Mouse (Mus musculus): ENCODE measurements at regions not wholly inside any gene's neighbourhood (a gene's known extent, or its start where the extent isn't known, plus 50 kb on each side); places are given as distances from the start of the nearest gene placed in this dataset.

DNA sequence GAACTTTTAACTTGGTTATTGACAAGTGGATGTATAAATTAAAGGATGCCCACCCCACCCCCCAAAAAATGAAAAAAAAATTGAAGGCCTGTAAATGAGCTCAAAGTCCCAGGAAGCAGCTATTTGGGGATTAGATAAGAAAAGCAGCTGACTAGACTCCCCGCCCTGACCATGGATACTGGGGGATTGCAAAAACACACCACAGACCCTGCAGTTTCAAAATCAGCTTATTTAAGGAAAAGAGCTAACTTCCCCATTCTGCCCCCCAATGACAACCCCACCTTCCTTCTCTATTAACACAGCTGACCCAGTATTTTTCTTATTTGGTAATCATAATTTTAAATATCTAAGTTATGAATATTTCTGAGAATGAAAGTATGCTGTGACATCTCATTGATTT is 87.0 kb upstream of the Lyplal1 start:
- TF ChIP-seq CTCF (IDR thresholded peaks at IDR 0.05; ENCODE audit: low read depth) (no peak), EP300 (optimal IDR thresholded peaks at IDR 0.05) (no peak)
- Histone ChIP-seq H3K4me2 (replicated peaks; ENCODE audit: low read depth) (no peak overlapping the region), H3K36me3 (ENCODE audit: control insufficient read depth, insufficient read depth, low read length) (no peaks in the 10 kb centered on the region), H3K4me3 (ENCODE audit: low read depth, low read length) (no peak overlapping the region), H3K9ac (ENCODE audit: low read length) (no peak overlapping the region), H3K9me3 (ENCODE audit: control insufficient read depth, low read length) (no peaks in the 10 kb centered on the region), H3K27ac (replicated peaks) (no peak overlapping the region), H3K27me3 (ENCODE audit: control insufficient read depth, insufficient read depth, low read length) (no peaks in the 10 kb centered on the region), H3K4me1 (replicated peaks; ENCODE audit: control insufficient read depth, insufficient read depth) (no peaks in the 10 kb centered on the region)
- ATAC-seq (ENCODE audit: low FRiP score, low TSS enrichment) (no peak), DNase-seq (ENCODE audit: low spot score) (no peak)
- WGBS = 69% methylated on average over 1 of the region's 1 CpGs

GRCm38 (mm10) chr1:186202536-186202935 is 85.4 kb upstream of the Lyplal1 start:
- no peaks in the 10 kb centered on the region for H3K4me1 ChIP-seq (replicated peaks; ENCODE audit: control insufficient read depth, insufficient read depth)
- no peak overlapping the region for H3K4me2 ChIP-seq (replicated peaks; ENCODE audit: low read depth)
- H3K36me3 ChIP-seq (ENCODE audit: control insufficient read depth, insufficient read depth, low read length) = no peaks in the 10 kb centered on the region
- no peaks in the 10 kb centered on the region for H3K9me3 ChIP-seq (ENCODE audit: control insufficient read depth, low read length)
- no peak overlapping the region for H3K9ac ChIP-seq (ENCODE audit: low read length)
- ATAC-seq (ENCODE audit: low FRiP score, low TSS enrichment) (no peak), DNase-seq (ENCODE audit: low spot score) (no peak)
- H3K27me3 ChIP-seq (ENCODE audit: control insufficient read depth, insufficient read depth, low read length) = no peaks in the 10 kb centered on the region
- TF ChIP-seq CTCF (IDR thresholded peaks at IDR 0.05; ENCODE audit: low read depth) = no peak
- TF ChIP-seq EP300 (optimal IDR thresholded peaks at IDR 0.05) = no peak
- no peak overlapping the region for H3K4me3 ChIP-seq (ENCODE audit: low read depth, low read length)
- H3K27ac ChIP-seq (replicated peaks) = no peak overlapping the region

- WGBS = 62% methylated on average over 1 of the region's 1 CpGs
- H3K9me3 ChIP-seq (ENCODE audit: control insufficient read depth, low read length) = no peaks in the 10 kb centered on the region
- H3K27me3 ChIP-seq (ENCODE audit: control insufficient read depth, insufficient read depth, low read length) = no peaks in the 10 kb centered on the region
- no peak overlapping the region for H3K4me2 ChIP-seq (replicated peaks; ENCODE audit: low read depth)
- no peaks in the 10 kb centered on the region for H3K4me1 ChIP-seq (replicated peaks; ENCODE audit: control insufficient read depth, insufficient read depth)
- H3K9ac ChIP-seq (ENCODE audit: low read length) = no peak overlapping the region
- H3K4me3 ChIP-seq (ENCODE audit: low read depth, low read length) = no peak overlapping the region
- ATAC-seq (ENCODE audit: low FRiP score, low TSS enrichment) (no peak), DNase-seq (ENCODE audit: low spot score) (no peak)
- no peak overlapping the region for H3K27ac ChIP-seq (replicated peaks)
- no peak for TF ChIP-seq CTCF (IDR thresholded peaks at IDR 0.05; ENCODE audit: low read depth)
- no peak for TF ChIP-seq EP300 (optimal IDR thresholded peaks at IDR 0.05)
- H3K36me3 ChIP-seq (ENCODE audit: control insufficient read depth, insufficient read depth, low read length) = no peaks in the 10 kb centered on the region
These were observed 81.3 kb upstream of the Lyplal1 start for GRCm38 (mm10) chr1:186198391-186198790.

DNA sequence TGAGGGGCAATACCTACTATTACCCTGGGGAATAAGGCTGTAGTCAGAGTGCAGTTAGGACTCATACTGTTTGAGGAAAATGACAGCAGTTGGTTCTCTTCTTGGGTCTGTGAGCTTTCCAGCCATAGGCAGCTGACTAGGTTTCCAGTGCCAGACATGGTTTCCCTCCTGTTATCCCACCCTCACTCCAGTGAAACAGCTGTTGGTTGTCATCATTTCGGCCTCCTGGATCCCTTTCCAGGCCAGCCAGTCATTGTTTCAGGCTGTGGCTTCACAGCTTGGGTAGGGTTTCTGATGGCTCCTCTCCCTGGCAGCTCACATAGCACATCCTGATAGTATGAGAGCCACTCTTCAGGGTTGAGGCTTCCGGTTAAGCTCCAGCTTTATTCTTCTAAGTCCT is 79.9 kb upstream of the Lyplal1 start:
- H3K4me2 ChIP-seq (replicated peaks; ENCODE audit: low read depth) = no peak overlapping the region
- H3K9ac ChIP-seq (ENCODE audit: low read length) = no peak overlapping the region
- H3K36me3 ChIP-seq (ENCODE audit: control insufficient read depth, insufficient read depth, low read length) = no peaks in the 10 kb centered on the region
- no peaks in the 10 kb centered on the region for H3K27me3 ChIP-seq (ENCODE audit: control insufficient read depth, insufficient read depth, low read length)
- no peak for TF ChIP-seq EP300 (optimal IDR thresholded peaks at IDR 0.05)
- no peak for TF ChIP-seq CTCF (IDR thresholded peaks at IDR 0.05; ENCODE audit: low read depth)
- DNase-seq (ENCODE audit: low spot score) (no peak), ATAC-seq (ENCODE audit: low FRiP score, low TSS enrichment) (no peak)
- no peaks in the 10 kb centered on the region for H3K9me3 ChIP-seq (ENCODE audit: control insufficient read depth, low read length)
- no peaks in the 10 kb centered on the region for H3K4me1 ChIP-seq (replicated peaks; ENCODE audit: control insufficient read depth, insufficient read depth)
- WGBS = 67% methylated on average over 2 of the region's 2 CpGs
- no peak overlapping the region for H3K27ac ChIP-seq (replicated peaks)
- no peak overlapping the region for H3K4me3 ChIP-seq (ENCODE audit: low read depth, low read length)

DNA sequence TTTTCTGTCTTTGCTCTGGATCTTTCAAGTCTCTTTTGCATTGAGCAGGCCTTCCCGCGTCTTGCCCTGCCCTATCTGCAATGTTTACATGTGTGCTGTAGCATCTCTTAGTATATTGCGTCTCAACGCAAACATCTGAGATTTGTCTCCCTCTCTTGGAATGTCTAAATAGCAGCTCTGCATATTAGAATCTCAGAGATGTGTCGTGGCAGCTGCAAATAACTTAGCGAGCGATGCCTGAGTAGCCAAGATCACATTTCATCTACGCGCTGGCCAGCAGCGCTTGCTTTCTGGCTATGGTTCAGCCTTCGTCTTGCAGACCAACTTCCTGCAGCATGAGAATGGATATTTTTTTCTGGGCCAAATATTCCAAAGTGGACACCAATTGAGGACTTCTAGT is 72.3 kb upstream of the Lyplal1 start:
- Histone ChIP-seq H3K4me3 (ENCODE audit: low read depth, low read length) (no peak overlapping the region), H3K27me3 (ENCODE audit: control insufficient read depth, insufficient read depth, low read length) (no peaks in the 10 kb centered on the region), H3K4me2 (replicated peaks; ENCODE audit: low read depth) (no peak overlapping the region), H3K27ac (replicated peaks) (no peak overlapping the region), H3K36me3 (ENCODE audit: control insufficient read depth, insufficient read depth, low read length) (no peaks in the 10 kb centered on the region), H3K4me1 (replicated peaks; ENCODE audit: control insufficient read depth, insufficient read depth) (no peaks in the 10 kb centered on the region), H3K9me3 (ENCODE audit: control insufficient read depth, low read length) (no peaks in the 10 kb centered on the region), H3K9ac (ENCODE audit: low read length) (no peak overlapping the region)
- DNase-seq (ENCODE audit: low spot score) (no peak), ATAC-seq (ENCODE audit: low FRiP score, low TSS enrichment) (no peak)
- TF ChIP-seq CTCF (IDR thresholded peaks at IDR 0.05; ENCODE audit: low read depth) = peak; percentile 47
- no peak for TF ChIP-seq EP300 (optimal IDR thresholded peaks at IDR 0.05)
- 33% methylated on average over 11 of the region's 11 CpGs for WGBS

GRCm38 (mm10) chr1:186187372-186187771 is 70.3 kb upstream of the Lyplal1 start:
- Histone ChIP-seq H3K4me1 (replicated peaks; ENCODE audit: control insufficient read depth, insufficient read depth) (no peaks in the 10 kb centered on the region; the same call in 1 of the 2 replicates), H3K9me3 (ENCODE audit: control insufficient read depth, low read length) (no peaks in the 10 kb centered on the region), H3K27me3 (ENCODE audit: control insufficient read depth, insufficient read depth, low read length) (no peaks in the 10 kb centered on the region), H3K4me3 (ENCODE audit: low read depth, low read length) (no peak overlapping the region), H3K4me2 (replicated peaks; ENCODE audit: low read depth) (no peak overlapping the region), H3K36me3 (ENCODE audit: control insufficient read depth, insufficient read depth, low read length) (no peaks in the 10 kb centered on the region), H3K27ac (replicated peaks) (no peak overlapping the region), H3K9ac (ENCODE audit: low read length) (no peak overlapping the region)
- TF ChIP-seq EP300 (optimal IDR thresholded peaks at IDR 0.05) = no peak
- no peak for TF ChIP-seq CTCF (IDR thresholded peaks at IDR 0.05; ENCODE audit: low read depth)
- DNase-seq (ENCODE audit: low spot score) (no peak), ATAC-seq (ENCODE audit: low FRiP score, low TSS enrichment) (no peak)
- 93% methylated on average over 5 of the region's 5 CpGs for WGBS
